In the genomic region with DNA sequence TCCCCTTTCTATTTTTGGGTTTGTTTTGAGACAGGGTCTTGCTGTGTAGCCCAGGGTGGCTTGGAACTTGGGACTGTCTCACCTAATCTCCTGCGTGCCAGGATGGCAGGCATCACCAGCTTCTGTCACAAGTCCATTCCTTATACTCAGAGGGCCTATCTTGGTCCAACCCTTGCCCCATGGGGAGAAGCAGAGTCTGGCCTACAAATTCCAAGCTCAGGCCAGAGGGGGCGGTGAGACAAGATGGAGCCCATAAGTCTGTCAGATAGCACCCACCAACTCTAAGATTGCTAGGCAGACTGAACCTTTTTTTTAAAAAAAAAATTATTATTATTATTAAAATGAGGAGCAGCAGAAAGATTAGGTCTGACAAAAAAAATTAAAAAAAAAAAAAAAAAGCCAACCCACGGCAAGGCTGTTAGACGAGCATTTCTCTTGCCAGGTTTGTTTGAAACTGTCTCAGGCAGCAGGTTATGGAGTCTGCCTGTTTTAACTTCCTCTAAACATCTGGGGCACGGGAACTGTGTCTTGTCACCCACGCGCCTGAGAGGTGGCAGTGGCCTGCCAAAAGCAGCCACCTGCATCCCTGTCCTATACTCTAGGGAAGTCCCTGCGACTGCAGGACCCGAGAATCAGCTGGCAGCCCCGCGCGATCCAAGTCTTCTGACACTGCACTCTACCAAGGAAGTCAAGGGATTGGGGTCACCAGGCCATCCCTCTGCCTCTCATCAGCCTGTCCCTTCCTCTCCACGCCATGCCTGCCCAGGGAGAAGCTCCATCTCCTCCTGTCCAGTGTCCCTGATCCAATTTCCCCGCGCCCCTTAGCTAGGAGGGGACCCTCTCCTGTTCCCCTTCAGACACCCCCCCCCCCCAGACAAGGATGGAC, we compare ENCODE assay signal across 8 mouse cellular contexts. TPM values are rescaled to one million over a fixed set of nuclear protein-coding genes. Genes with fewer than 3 reads are reported as not detected.
A peak's percentile ranks its signal among the peaks of the same experiment; 100 is the strongest.
DNase-seq lines count a peak whose midpoint lies in the region; ATAC-seq and TF ChIP-seq lines count a peak whose summit lies in the region.

No protein-coding gene starts in this region.

- H3K4me2 ChIP-seq in forebrain, embryonic 13.5 days: peak overlapping the region; percentile 86
- peak overlapping the region; percentile 90 for H3K4me2 ChIP-seq in limb, embryonic 15.5 days
- peak overlapping the region; percentile 92 for H3K4me2 ChIP-seq in midbrain, embryonic 16.5 days (ENCODE audit: low read length)
- H3K4me2 ChIP-seq in stomach, postnatal 0 days (replicated peaks; ENCODE audit: low read depth): peak overlapping the region; percentile 87

- ATAC-seq in forebrain, embryonic 13.5 days: peak; percentile 34; the same call in 1 of the 2 replicates
- peak; percentile 33 for ATAC-seq in inflammation-experienced regulatory T-cells, adult 6 months
- ATAC-seq in limb, embryonic 15.5 days (ENCODE audit: insufficient number of reproducible peaks, low FRiP score, low TSS enrichment, low read depth): peak; percentile 30; the same call in 1 of the 2 replicates
- no peak; the same call in 1 of the 2 replicates for ATAC-seq in midbrain, embryonic 16.5 days
- ATAC-seq in stomach, postnatal 0 days (ENCODE audit: low FRiP score, low TSS enrichment): peak; percentile 6

- 0 out of 2 replicates have a peak, but pooled peaks cover 8% of the 10 kb centered on the region for H3K27me3 ChIP-seq in forebrain, embryonic 13.5 days
- no peaks in the 10 kb centered on the region for H3K27me3 ChIP-seq in limb, embryonic 15.5 days
- H3K27me3 ChIP-seq in midbrain, embryonic 16.5 days (ENCODE audit: control insufficient read depth, insufficient read depth, low read depth, low read length): no peaks in the 10 kb centered on the region
- H3K27me3 ChIP-seq in stomach, postnatal 0 days (ENCODE audit: control insufficient read depth, insufficient read depth, low read length): no peaks in the 10 kb centered on the region

- 12% methylated on average over 15 of the region's 15 CpGs for WGBS in forebrain, embryonic 13.5 days
- WGBS in limb, embryonic 15.5 days: 12% methylated on average over 15 of the region's 15 CpGs
- 9% methylated on average over 14 of the region's 15 CpGs for whole genome bisulfite sequencing in midbrain, embryonic 16.5 days
- WGBS in stomach, postnatal 0 days: 16% methylated on average over 13 of the region's 15 CpGs

- peak; percentile 23 for DNase-seq in kidney, adult 11 months
- DNase-seq in kidney, adult 8-10 months: no peak
- peak; percentile 75 for DNase-seq in brain, adult 2 months (ENCODE audit: low read depth, low spot score)
- DNase-seq in stomach, postnatal 0 days (ENCODE audit: low spot score): peak; percentile 42

- H3K4me1 ChIP-seq in forebrain, embryonic 13.5 days: peaks cover 28% of the 10 kb centered on the region
- peaks cover 32% of the 10 kb centered on the region for H3K4me1 ChIP-seq in limb, embryonic 15.5 days
- H3K4me1 ChIP-seq in midbrain, embryonic 16.5 days (ENCODE audit: control insufficient read depth, insufficient read depth, low read length): peaks cover 21% of the 10 kb centered on the region
- H3K4me1 ChIP-seq in stomach, postnatal 0 days (replicated peaks; ENCODE audit: control insufficient read depth, insufficient read depth): peaks cover 2% of the 10 kb centered on the region; the same call in 1 of the 2 replicates

- peaks cover 16% of the 10 kb centered on the region for H3K36me3 ChIP-seq in forebrain, embryonic 13.5 days (ENCODE audit: poor library complexity, severe bottlenecking)
- no peaks in the 10 kb centered on the region for H3K36me3 ChIP-seq in limb, embryonic 15.5 days
- peaks cover 3% of the 10 kb centered on the region; the same call in 1 of the 2 replicates for H3K36me3 ChIP-seq in midbrain, embryonic 16.5 days (ENCODE audit: control insufficient read depth, insufficient read depth, low read length)
- H3K36me3 ChIP-seq in stomach, postnatal 0 days (ENCODE audit: control insufficient read depth, insufficient read depth, low read length): no peaks in the 10 kb centered on the region

- peaks cover 7% of the 10 kb centered on the region; the same call in 1 of the 2 replicates for H3K9me3 ChIP-seq in forebrain, embryonic 13.5 days (replicated peaks)
- no peaks in the 10 kb centered on the region for H3K9me3 ChIP-seq in limb, embryonic 15.5 days
- H3K9me3 ChIP-seq in midbrain, embryonic 16.5 days (replicated peaks; ENCODE audit: control insufficient read depth, low read length, poor library complexity, severe bottlenecking): no peaks in the 10 kb centered on the region
- H3K9me3 ChIP-seq in stomach, postnatal 0 days (ENCODE audit: control insufficient read depth, low read length): no peaks in the 10 kb centered on the region

- H3K27ac ChIP-seq in forebrain, embryonic 13.5 days: 0 out of 2 replicates have a peak overlapping the region, but pooled peaks have one; percentile 1
- H3K27ac ChIP-seq in limb, embryonic 15.5 days: peak overlapping the region; percentile 68; the same call in 1 of the 2 replicates
- H3K27ac ChIP-seq in midbrain, embryonic 16.5 days (ENCODE audit: low read length): peak overlapping the region; percentile 77
- peak overlapping the region; percentile 88 for H3K27ac ChIP-seq in stomach, postnatal 0 days (replicated peaks)

- no peak for TF ChIP-seq EP300 in stomach, postnatal 0 days (optimal IDR thresholded peaks at IDR 0.05)

- TF ChIP-seq CTCF in stomach, postnatal 0 days (IDR thresholded peaks at IDR 0.05; ENCODE audit: low read depth): no peak

- H3K9ac ChIP-seq in forebrain, embryonic 13.5 days: peak overlapping the region; percentile 79
- H3K9ac ChIP-seq in limb, embryonic 15.5 days: peak overlapping the region; percentile 35
- peak overlapping the region; percentile 80 for H3K9ac ChIP-seq in midbrain, embryonic 16.5 days (ENCODE audit: low read depth, low read length)
- peak overlapping the region; percentile 64 for H3K9ac ChIP-seq in stomach, postnatal 0 days (ENCODE audit: low read length)

- peak overlapping the region; percentile 60 for H3K4me3 ChIP-seq in forebrain, embryonic 13.5 days
- H3K4me3 ChIP-seq in limb, embryonic 15.5 days: peak overlapping the region; percentile 53
- peak overlapping the region; percentile 58 for H3K4me3 ChIP-seq in midbrain, embryonic 16.5 days (ENCODE audit: low read depth, low read length)
- H3K4me3 ChIP-seq in stomach, postnatal 0 days (ENCODE audit: low read depth, low read length): peak overlapping the region; percentile 57

RNA-seq across cellular contexts. Expression of gene Orai2, which starts 0.6 kb away (rescaled TPM):
- polyA plus RNA-seq in forebrain, embryonic 13.5 days (2015; fragmentation: Nextera tagmentation; extraction: Ambion mirVana): 17.4 and 21.9 TPM in 2 replicates
- 10 to 100 TPM; 55.8 to 72.0 (median 64.8) TPM for polyA plus RNA-seq in inflammation-experienced regulatory T-cells, adult 6 months (2017; shearing (Covaris generic))
- polyA plus RNA-seq in limb, embryonic 15.5 days (2015; fragmentation: Nextera tagmentation; extraction: Ambion mirVana): 8.3 and 10.3 TPM in 2 replicates
- 47.1 and 52.0 TPM in 2 replicates for polyA plus RNA-seq in midbrain, embryonic 16.5 days (2015; fragmentation: Nextera tagmentation; extraction: Ambion mirVana)
- 6.7 and 7.2 TPM in 2 replicates for polyA plus RNA-seq in stomach, postnatal 0 days (2015; fragmentation: Nextera tagmentation; extraction: Ambion mirVana)

RNA-seq across cellular contexts. Expression of gene Prkrip1, which starts 28.9 kb away (rescaled TPM):
- 64.2 and 74.0 TPM in 2 replicates for polyA plus RNA-seq in forebrain, embryonic 13.5 days (2015; fragmentation: Nextera tagmentation; extraction: Ambion mirVana)
- 10 to 100 TPM; 40.9 to 48.3 (median 45.5) TPM for polyA plus RNA-seq in inflammation-experienced regulatory T-cells, adult 6 months (2017; shearing (Covaris generic))
- 45.2 and 51.0 TPM in 2 replicates for polyA plus RNA-seq in limb, embryonic 15.5 days (2015; fragmentation: Nextera tagmentation; extraction: Ambion mirVana)
- polyA plus RNA-seq in midbrain, embryonic 16.5 days (2015; fragmentation: Nextera tagmentation; extraction: Ambion mirVana): 59.4 and 73.5 TPM in 2 replicates
- polyA plus RNA-seq in stomach, postnatal 0 days (2015; fragmentation: Nextera tagmentation; extraction: Ambion mirVana): 30.6 and 34.1 TPM in 2 replicates

RNA-seq across cellular contexts. Expression of gene Alkbh4, which starts 33.9 kb away (rescaled TPM):
- 18.4 and 22.8 TPM in 2 replicates for polyA plus RNA-seq in forebrain, embryonic 13.5 days (2015; fragmentation: Nextera tagmentation; extraction: Ambion mirVana)
- polyA plus RNA-seq in inflammation-experienced regulatory T-cells, adult 6 months (2017; shearing (Covaris generic)): 10 to 100 TPM; 51.3 to 63.3 (median 56.7) TPM
- polyA plus RNA-seq in limb, embryonic 15.5 days (2015; fragmentation: Nextera tagmentation; extraction: Ambion mirVana): 19.8 and 20.7 TPM in 2 replicates
- 20.4 and 20.5 TPM in 2 replicates for polyA plus RNA-seq in midbrain, embryonic 16.5 days (2015; fragmentation: Nextera tagmentation; extraction: Ambion mirVana)
- 9.4 and 10.3 TPM in 2 replicates for polyA plus RNA-seq in stomach, postnatal 0 days (2015; fragmentation: Nextera tagmentation; extraction: Ambion mirVana)

RNA-seq across cellular contexts. Expression of gene Lrwd1, which starts 34.0 kb away (rescaled TPM):
- 43.2 and 45.2 TPM in 2 replicates for polyA plus RNA-seq in forebrain, embryonic 13.5 days (2015; fragmentation: Nextera tagmentation; extraction: Ambion mirVana)
- 10 to 100 TPM; 37.0 to 37.7 (median 37.2) TPM for polyA plus RNA-seq in inflammation-experienced regulatory T-cells, adult 6 months (2017; shearing (Covaris generic))
- 31.5 and 32.3 TPM in 2 replicates for polyA plus RNA-seq in limb, embryonic 15.5 days (2015; fragmentation: Nextera tagmentation; extraction: Ambion mirVana)
- 27.1 and 28.1 TPM in 2 replicates for polyA plus RNA-seq in midbrain, embryonic 16.5 days (2015; fragmentation: Nextera tagmentation; extraction: Ambion mirVana)
- polyA plus RNA-seq in stomach, postnatal 0 days (2015; fragmentation: Nextera tagmentation; extraction: Ambion mirVana): 8.5 and 9.2 TPM in 2 replicates

RNA-seq across cellular contexts. Expression of gene Polr2j, which starts 53.4 kb away (rescaled TPM):
- 282 and 287 TPM in 2 replicates for polyA plus RNA-seq in forebrain, embryonic 13.5 days (2015; fragmentation: Nextera tagmentation; extraction: Ambion mirVana)
- 100 to 1,000 TPM; 120 to 150 (median 121) TPM for polyA plus RNA-seq in inflammation-experienced regulatory T-cells, adult 6 months (2017; shearing (Covaris generic))
- polyA plus RNA-seq in limb, embryonic 15.5 days (2015; fragmentation: Nextera tagmentation; extraction: Ambion mirVana): 195 and 204 TPM in 2 replicates
- polyA plus RNA-seq in midbrain, embryonic 16.5 days (2015; fragmentation: Nextera tagmentation; extraction: Ambion mirVana): 190 and 194 TPM in 2 replicates
- polyA plus RNA-seq in stomach, postnatal 0 days (2015; fragmentation: Nextera tagmentation; extraction: Ambion mirVana): 171 TPM in 2 replicates

Comparison
In these comparisons a context has a peak if more than half of its experiments do, and no peak if none do; other contexts are left out.
1. DNase-seq: peak in kidney, adult 11 months (single experiment), brain, adult 2 months (single experiment) and stomach, postnatal 0 days (single experiment); none in kidney, adult 8-10 months (0 of 2).
2. H3K27ac ChIP-seq: peak in every context shown above with its lines; median percentile 88 in stomach, postnatal 0 days; 77 in midbrain, embryonic 16.5 days; 68 in limb, embryonic 15.5 days; 1 in forebrain, embryonic 13.5 days.
3. Peak in every context shown above with its lines, with median percentiles within 50 percentile points of each other: H3K4me2 ChIP-seq, H3K4me3 ChIP-seq and H3K9ac ChIP-seq.